Mouse (Mus musculus): Measurements from ENCODE around the gene Hhipl1. TPM values are rescaled to one million over a fixed set of nuclear protein-coding genes. Genes with fewer than 3 reads are reported as not detected.

Hhipl1 gene
- polyA plus RNA-seq, 1 experiment from 2014 or later, result 0.84 TPM

DNA sequence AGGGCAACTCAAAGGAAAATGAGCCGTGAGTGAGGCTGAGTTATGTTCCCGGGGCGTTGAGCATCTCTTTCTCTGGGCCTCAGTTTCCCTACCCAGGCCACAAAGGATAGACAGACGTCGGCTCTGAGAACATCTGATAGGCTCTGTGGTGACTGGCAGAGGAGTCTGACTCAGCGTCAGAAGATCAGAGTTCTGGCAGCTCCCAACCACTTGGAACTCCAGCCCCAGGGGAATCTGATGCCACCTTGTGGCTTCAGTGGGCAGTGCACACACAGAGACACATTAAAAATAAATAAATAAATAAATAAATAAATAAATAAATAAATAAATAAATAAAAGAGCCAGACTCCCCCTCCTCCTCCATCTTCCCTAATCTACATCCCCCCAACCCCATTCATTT lies 9.0 kb upstream of the Hhipl1 start:
- Histone ChIP-seq H3K9me3 (ENCODE audit: control insufficient read depth, low read length) (no peaks in the 10 kb centered on the region), H3K27me3 (ENCODE audit: control insufficient read depth, insufficient read depth, low read length) (no peaks in the 10 kb centered on the region), H3K9ac (ENCODE audit: low read length) (no peak overlapping the region), H3K4me1 (ENCODE audit: control insufficient read depth in 2 of 2, insufficient read depth in 2 of 2, low read length in 2 of 2) (peaks cover 2 to 5% of the 10 kb centered on the region in 2 experiments; a peak in 3 of 4 replicates), H3K4me2 (ENCODE audit: low read length) (no peak overlapping the region), H3K4me3 (ENCODE audit: control insufficient read depth in 1 of 2, insufficient read depth in 1 of 2, low read depth in 1 of 2, low read length in 2 of 2) (no peak overlapping the region), H3K27ac (replicated peaks in 1 of 2; ENCODE audit: control insufficient read depth in 1 of 2, insufficient read depth in 1 of 2, low read depth in 2 of 2, low read length in 2 of 2) (no peak overlapping the region), H3K36me3 (ENCODE audit: control insufficient read depth, insufficient read depth, low read length) (no peaks in the 10 kb centered on the region)
- 65% methylated on average over 6 of the region's 6 CpGs for WGBS
- ATAC-seq (ENCODE audit: insufficient number of reproducible peaks, insufficient read depth, low FRiP score, low read depth), result no peak

GRCm38 (mm10) chr12:108301006-108301405 lies 5.1 kb upstream of the Hhipl1 start:
- 75% methylated on average over 6 of the region's 6 CpGs for WGBS
- no peak for ATAC-seq (ENCODE audit: insufficient number of reproducible peaks, insufficient read depth, low FRiP score, low read depth)
- no peak overlapping the region for H3K4me2 ChIP-seq (ENCODE audit: low read length)
- H3K27me3 ChIP-seq (ENCODE audit: control insufficient read depth, insufficient read depth, low read length), result peaks cover 12% of the 10 kb centered on the region
- H3K4me3 ChIP-seq (ENCODE audit: control insufficient read depth in 1 of 2, insufficient read depth in 1 of 2, low read depth in 1 of 2, low read length in 2 of 2), result no peak overlapping the region
- H3K9ac ChIP-seq (ENCODE audit: low read length), result no peak overlapping the region
- no peak overlapping the region for H3K27ac ChIP-seq (replicated peaks in 1 of 2; ENCODE audit: control insufficient read depth in 1 of 2, insufficient read depth in 1 of 2, low read depth in 2 of 2, low read length in 2 of 2)
- no peaks in the 10 kb centered on the region for H3K9me3 ChIP-seq (ENCODE audit: control insufficient read depth, low read length)
- no peaks in the 10 kb centered on the region for H3K36me3 ChIP-seq (ENCODE audit: control insufficient read depth, insufficient read depth, low read length)
- peaks cover 3 to 4% of the 10 kb centered on the region in 2 experiments; a peak in 3 of 4 replicates for H3K4me1 ChIP-seq (ENCODE audit: control insufficient read depth in 2 of 2, insufficient read depth in 2 of 2, low read length in 2 of 2)

DNA sequence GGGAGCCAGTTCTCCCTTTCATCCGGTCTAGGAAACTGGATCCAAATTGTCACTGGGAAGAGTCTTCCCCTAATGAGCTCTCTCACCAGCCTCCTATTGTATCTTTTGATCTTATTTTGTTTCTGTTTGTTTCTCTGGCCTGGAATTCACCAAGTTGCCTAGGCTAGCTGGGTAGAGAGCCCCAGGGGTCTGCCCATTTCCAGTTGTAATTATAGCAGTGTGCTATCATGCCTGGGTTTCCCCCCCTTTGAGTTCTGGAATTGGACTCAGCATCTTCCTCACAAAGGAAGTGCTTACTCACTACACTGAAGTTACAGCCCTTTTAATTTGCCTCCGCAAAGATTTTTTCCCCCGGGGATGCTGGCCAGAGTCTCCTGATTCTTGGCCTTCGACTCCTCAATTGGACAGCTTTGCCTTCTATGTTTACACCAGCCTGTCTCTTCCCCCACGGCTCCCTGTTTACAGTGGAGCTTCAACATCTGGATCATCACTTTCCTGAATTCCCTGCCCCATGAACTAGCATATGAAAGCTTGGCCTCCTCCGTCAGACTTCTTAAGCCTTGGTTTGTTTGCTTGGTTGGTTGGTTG lies 2.2 kb upstream of the Hhipl1 start:
- Histone ChIP-seq H3K36me3 (ENCODE audit: control insufficient read depth, insufficient read depth, low read length) (no peaks in the 10 kb centered on the region), H3K9me3 (ENCODE audit: control insufficient read depth, low read length) (no peaks in the 10 kb centered on the region), H3K9ac (ENCODE audit: low read length) (no peak overlapping the region), H3K27me3 (ENCODE audit: control insufficient read depth, insufficient read depth, low read length) (peaks cover 15% of the 10 kb centered on the region), H3K27ac (replicated peaks in 1 of 2; ENCODE audit: control insufficient read depth in 1 of 2, insufficient read depth in 1 of 2, low read depth in 2 of 2, low read length in 2 of 2) (no peak overlapping the region), H3K4me2 (ENCODE audit: low read length) (no peak overlapping the region), H3K4me1 (ENCODE audit: control insufficient read depth in 2 of 2, insufficient read depth in 2 of 2, low read length in 2 of 2) (peaks cover 6 to 13% of the 10 kb centered on the region in 2 experiments; a peak in 3 of 4 replicates), H3K4me3 (ENCODE audit: control insufficient read depth in 1 of 2, insufficient read depth in 1 of 2, low read depth in 1 of 2, low read length in 2 of 2) (no peak overlapping the region)
- WGBS, result 61% methylated on average over 6 of the region's 6 CpGs
- ATAC-seq (ENCODE audit: insufficient number of reproducible peaks, insufficient read depth, low FRiP score, low read depth), result no peak

GRCm38 (mm10) chr12:108305172-108305571 lies 898 bp upstream of the Hhipl1 start:
- Histone ChIP-seq H3K9ac (ENCODE audit: low read length) (no peak overlapping the region), H3K27ac (replicated peaks in 1 of 2; ENCODE audit: control insufficient read depth in 1 of 2, insufficient read depth in 1 of 2, low read depth in 2 of 2, low read length in 2 of 2) (no peak overlapping the region), H3K4me2 (ENCODE audit: low read length) (no peak overlapping the region), H3K36me3 (ENCODE audit: control insufficient read depth, insufficient read depth, low read length) (no peaks in the 10 kb centered on the region), H3K27me3 (ENCODE audit: control insufficient read depth, insufficient read depth, low read length) (peaks cover 15% of the 10 kb centered on the region), H3K4me1 (ENCODE audit: control insufficient read depth in 2 of 2, insufficient read depth in 2 of 2, low read length in 2 of 2) (peaks cover 6 to 13% of the 10 kb centered on the region in 2 experiments; a peak in 3 of 4 replicates), H3K4me3 (ENCODE audit: control insufficient read depth in 1 of 2, insufficient read depth in 1 of 2, low read depth in 1 of 2, low read length in 2 of 2) (no peak overlapping the region), H3K9me3 (ENCODE audit: control insufficient read depth, low read length) (no peaks in the 10 kb centered on the region)
- ATAC-seq (ENCODE audit: insufficient number of reproducible peaks, insufficient read depth, low FRiP score, low read depth), result no peak
- 65% methylated on average over 8 of the region's 8 CpGs for WGBS

GRCm38 (mm10) chr12:108307553-108307952 lies 1.5 kb downstream of the Hhipl1 start:
- Histone ChIP-seq H3K9ac (ENCODE audit: low read length) (no peak overlapping the region), H3K27me3 (ENCODE audit: control insufficient read depth, insufficient read depth, low read length) (peaks cover 15% of the 10 kb centered on the region), H3K4me3 (ENCODE audit: control insufficient read depth in 1 of 2, insufficient read depth in 1 of 2, low read depth in 1 of 2, low read length in 2 of 2) (no peak overlapping the region), H3K27ac (replicated peaks in 1 of 2; ENCODE audit: control insufficient read depth in 1 of 2, insufficient read depth in 1 of 2, low read depth in 2 of 2, low read length in 2 of 2) (no peak overlapping the region), H3K36me3 (ENCODE audit: control insufficient read depth, insufficient read depth, low read length) (no peaks in the 10 kb centered on the region), H3K9me3 (ENCODE audit: control insufficient read depth, low read length) (no peaks in the 10 kb centered on the region), H3K4me2 (ENCODE audit: low read length) (peak overlapping the region; percentile 94; the same call in 1 of the 2 replicates), H3K4me1 (ENCODE audit: control insufficient read depth in 2 of 2, insufficient read depth in 2 of 2, low read length in 2 of 2) (peaks cover 6 to 13% of the 10 kb centered on the region in 2 experiments; a peak in 3 of 4 replicates)
- 20% methylated on average over 14 of the region's 14 CpGs for WGBS
- no peak for ATAC-seq (ENCODE audit: insufficient number of reproducible peaks, insufficient read depth, low FRiP score, low read depth)

DNA sequence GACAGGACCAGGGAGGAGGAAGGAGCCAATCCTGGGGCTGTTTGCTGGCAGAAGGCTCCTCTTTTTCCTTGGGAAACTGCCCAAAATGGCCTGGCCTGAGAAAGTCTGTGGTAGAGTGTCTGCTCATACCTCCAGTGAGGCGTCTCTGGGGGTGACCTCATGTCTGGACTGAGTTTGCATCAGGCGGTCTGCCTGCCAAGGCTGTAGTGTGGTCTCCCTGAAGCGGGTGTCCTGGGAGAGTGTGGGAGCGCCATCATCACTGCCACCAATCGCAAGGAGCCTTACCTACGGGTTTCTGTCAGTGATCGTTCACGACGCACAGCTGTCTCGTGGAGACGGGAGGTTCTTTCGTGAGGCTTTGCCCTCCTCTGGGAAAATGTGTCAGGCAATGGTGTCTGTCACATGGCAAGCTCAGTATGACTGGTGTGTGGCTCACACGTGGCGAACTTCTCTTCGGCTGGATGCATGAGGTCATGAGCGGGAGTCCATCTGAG lies 2.3 kb downstream of the Hhipl1 start:
- H3K4me3 ChIP-seq (ENCODE audit: control insufficient read depth in 1 of 2, insufficient read depth in 1 of 2, low read depth in 1 of 2, low read length in 2 of 2), result no peak overlapping the region
- H3K4me1 ChIP-seq (ENCODE audit: control insufficient read depth in 2 of 2, insufficient read depth in 2 of 2, low read length in 2 of 2), result peaks cover 6 to 13% of the 10 kb centered on the region in 2 experiments; a peak in 3 of 4 replicates
- peaks cover 15% of the 10 kb centered on the region for H3K27me3 ChIP-seq (ENCODE audit: control insufficient read depth, insufficient read depth, low read length)
- 76% methylated on average over 16 of the region's 16 CpGs for WGBS
- H3K9ac ChIP-seq (ENCODE audit: low read length), result no peak overlapping the region
- H3K36me3 ChIP-seq (ENCODE audit: control insufficient read depth, insufficient read depth, low read length), result no peaks in the 10 kb centered on the region
- no peak overlapping the region for H3K4me2 ChIP-seq (ENCODE audit: low read length)
- peak; percentile 33; the same call in 1 of the 2 replicates for ATAC-seq (ENCODE audit: insufficient number of reproducible peaks, insufficient read depth, low FRiP score, low read depth)
- H3K9me3 ChIP-seq (ENCODE audit: control insufficient read depth, low read length), result no peaks in the 10 kb centered on the region
- H3K27ac ChIP-seq (replicated peaks in 1 of 2; ENCODE audit: control insufficient read depth in 1 of 2, insufficient read depth in 1 of 2, low read depth in 2 of 2, low read length in 2 of 2), result peak overlapping the region in 1 of 2 experiments; percentile 30; a peak in 1 of 4 replicates

DNA sequence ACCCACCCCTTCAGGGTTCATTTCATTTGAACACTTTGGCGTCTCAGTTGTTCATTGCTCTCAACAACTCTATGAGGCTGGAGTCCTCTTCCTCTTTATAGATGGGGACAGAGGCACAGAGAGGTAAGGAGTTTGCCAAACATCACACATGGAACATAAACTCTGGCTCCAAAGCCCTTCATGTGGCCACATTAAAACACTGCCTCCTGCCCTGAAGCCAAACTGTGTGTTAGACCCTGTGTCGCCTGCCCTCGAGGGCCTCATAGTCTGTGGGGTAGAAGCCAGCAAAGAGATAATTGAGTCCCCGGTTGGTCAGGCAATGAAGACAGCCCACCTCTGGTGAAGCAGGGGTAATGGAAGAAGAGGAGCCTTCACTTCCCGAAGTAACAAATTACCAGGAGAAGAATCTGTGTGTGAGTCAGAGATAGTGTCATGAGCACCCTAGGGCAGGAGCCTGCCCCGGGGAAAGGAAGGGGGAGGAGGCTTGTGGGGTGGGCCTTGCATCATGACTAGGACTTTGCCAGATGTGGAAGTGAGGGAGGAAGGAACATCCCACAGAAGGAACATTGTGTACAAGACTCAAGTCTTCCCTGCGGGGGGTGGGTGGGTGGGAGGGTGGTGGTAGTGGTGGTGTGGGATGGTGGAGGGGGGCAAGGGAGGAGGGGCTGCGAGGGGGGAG lies 3.2 kb downstream of the Hhipl1 start:
- H3K27me3 ChIP-seq (ENCODE audit: control insufficient read depth, insufficient read depth, low read length), result peaks cover 15% of the 10 kb centered on the region
- ATAC-seq (ENCODE audit: insufficient number of reproducible peaks, insufficient read depth, low FRiP score, low read depth), result no peak
- peaks cover 6 to 13% of the 10 kb centered on the region in 2 experiments; a peak in 3 of 4 replicates for H3K4me1 ChIP-seq (ENCODE audit: control insufficient read depth in 2 of 2, insufficient read depth in 2 of 2, low read length in 2 of 2)
- H3K9me3 ChIP-seq (ENCODE audit: control insufficient read depth, low read length), result no peaks in the 10 kb centered on the region
- 0 out of 4 replicates have a peak overlapping the region, but pooled peaks of 1 of the 2 experiments have one; percentile 2 for H3K27ac ChIP-seq (replicated peaks in 1 of 2; ENCODE audit: control insufficient read depth in 1 of 2, insufficient read depth in 1 of 2, low read depth in 2 of 2, low read length in 2 of 2)
- H3K36me3 ChIP-seq (ENCODE audit: control insufficient read depth, insufficient read depth, low read length), result no peaks in the 10 kb centered on the region
- H3K9ac ChIP-seq (ENCODE audit: low read length), result no peak overlapping the region
- no peak overlapping the region for H3K4me3 ChIP-seq (ENCODE audit: control insufficient read depth in 1 of 2, insufficient read depth in 1 of 2, low read depth in 1 of 2, low read length in 2 of 2)
- WGBS, result 50% methylated on average over 7 of the region's 8 CpGs
- H3K4me2 ChIP-seq (ENCODE audit: low read length), result no peak overlapping the region
